ENCODE assay signal across 23 mouse cellular contexts in genomic region chr3:39714056-39714592, GRCm38 (mm10).
A peak's percentile ranks its signal among the peaks of the same experiment; 100 is the strongest.
DNase-seq lines count a peak whose midpoint lies in the region; ATAC-seq lines count a peak whose summit lies in the region.
"Had no signal": no experiment of that assay in that cellular context is flagged by ENCODE, and none has a peak within 500 bp of the region (broad histone marks: within the 10 kb centered on the region; RNA-seq: fewer than 3 reads in every experiment).

No protein-coding gene starts in this region.

- no peak overlapping the region for H3K9ac ChIP-seq in midbrain, embryonic 13.5 days (replicated peaks)
- H3K9ac ChIP-seq in embryonic facial prominence, embryonic 12.5 days: no peak overlapping the region
- H3K9ac ChIP-seq: liver, embryonic 15.5 days; lung, embryonic 15.5 days; neural tube, embryonic 12.5 days had no signal

- 56% methylated on average over 5 of the region's 5 CpGs for WGBS in midbrain, embryonic 10.5 days
- WGBS in midbrain, embryonic 13.5 days: 53% methylated on average over 5 of the region's 5 CpGs
- 22% methylated on average over 5 of the region's 5 CpGs for WGBS in embryonic facial prominence, embryonic 12.5 days

- no peaks in the 10 kb centered on the region for H3K36me3 ChIP-seq in midbrain, embryonic 10.5 days
- H3K36me3 ChIP-seq in midbrain, embryonic 13.5 days: no peaks in the 10 kb centered on the region
- no peaks in the 10 kb centered on the region for H3K36me3 ChIP-seq in embryonic facial prominence, embryonic 12.5 days
- H3K36me3 ChIP-seq: heart, embryonic 10.5 days; liver, embryonic 15.5 days; lung, embryonic 15.5 days; neural tube, embryonic 12.5 days had no signal

- H3K4me3 ChIP-seq in midbrain, embryonic 10.5 days: no peak overlapping the region
- H3K4me3 ChIP-seq in midbrain, embryonic 13.5 days (replicated peaks): no peak overlapping the region
- H3K4me3 ChIP-seq in embryonic facial prominence, embryonic 12.5 days: no peak overlapping the region
- H3K4me3 ChIP-seq: heart, embryonic 10.5 days; liver, embryonic 15.5 days; lung, embryonic 15.5 days; neural tube, embryonic 12.5 days had no signal

- no peaks in the 10 kb centered on the region for H3K27me3 ChIP-seq in midbrain, embryonic 10.5 days (ENCODE audit: low read depth, poor library complexity, severe bottlenecking)
- H3K27me3 ChIP-seq in midbrain, embryonic 13.5 days: no peaks in the 10 kb centered on the region
- no peaks in the 10 kb centered on the region for H3K27me3 ChIP-seq in embryonic facial prominence, embryonic 12.5 days
- H3K27me3 ChIP-seq: liver, embryonic 15.5 days; lung, embryonic 15.5 days; neural tube, embryonic 12.5 days had no signal

- peaks cover 29% of the 10 kb centered on the region for H3K4me1 ChIP-seq in midbrain, embryonic 10.5 days
- H3K4me1 ChIP-seq in midbrain, embryonic 13.5 days (replicated peaks): peaks cover 22% of the 10 kb centered on the region
- H3K4me1 ChIP-seq in embryonic facial prominence, embryonic 12.5 days: 0 out of 2 replicates have a peak, but pooled peaks cover 5% of the 10 kb centered on the region
- H3K4me1 ChIP-seq: heart, embryonic 10.5 days; liver, embryonic 15.5 days; lung, embryonic 15.5 days; neural tube, embryonic 12.5 days had no signal

- peak overlapping the region; percentile 74 for H3K27ac ChIP-seq in midbrain, embryonic 10.5 days (replicated peaks)
- H3K27ac ChIP-seq in midbrain, embryonic 13.5 days: no peak overlapping the region
- H3K27ac ChIP-seq in embryonic facial prominence, embryonic 12.5 days: no peak overlapping the region
- H3K27ac ChIP-seq: heart, embryonic 10.5 days; kidney, postnatal 0 days; liver, embryonic 15.5 days; lung, embryonic 15.5 days; neural tube, embryonic 12.5 days had no signal

- DNase-seq in midbrain, embryonic 10.5 days (ENCODE audit: low spot score): peak; percentile 17
- peak; percentile 50 for DNase-seq in embryo, embryonic 11 days
- DNase-seq in retina, postnatal 1 day: peak; percentile 14
- no peak for DNase-seq in right cerebral cortex, postnatal 10 days (ENCODE audit: low spot score in 2 of 2)
- no peak for DNase-seq in cerebellum, postnatal 25 days
- DNase-seq: adrenal gland, postnatal 14 days; cerebellum, adult 9-10 months; heart, postnatal 4 days; kidney, adult 2 months; layer of hippocampus, adult 9-11 months; liver; lung, postnatal 4 days; thymus, adult 18-20 months; thymus, postnatal 36 days had no signal

- H3K9me3 ChIP-seq in midbrain, embryonic 10.5 days (replicated peaks): no peaks in the 10 kb centered on the region
- H3K9me3 ChIP-seq in midbrain, embryonic 13.5 days: no peaks in the 10 kb centered on the region
- no peaks in the 10 kb centered on the region for H3K9me3 ChIP-seq in embryonic facial prominence, embryonic 12.5 days
- H3K9me3 ChIP-seq: heart, embryonic 10.5 days; liver, embryonic 15.5 days; lung, embryonic 15.5 days; neural tube, embryonic 12.5 days had no signal

- ATAC-seq in midbrain, embryonic 13.5 days: no peak
- 0 out of 2 replicates have a peak, but pooled peaks have one; percentile 52 for ATAC-seq in embryonic facial prominence, embryonic 12.5 days (ENCODE audit: insufficient number of reproducible peaks, insufficient read depth, low FRiP score, low TSS enrichment)
- ATAC-seq: activated CD4-positive, CD25-positive, alpha-beta regulatory T cell, adult 4 months; inflammation-experienced regulatory T-cells, adult 6 months had no signal

- no peak overlapping the region for H3K4me2 ChIP-seq in midbrain, embryonic 13.5 days (replicated peaks)
- 0 out of 2 replicates have a peak overlapping the region, but pooled peaks have one; percentile 11 for H3K4me2 ChIP-seq in embryonic facial prominence, embryonic 12.5 days (replicated peaks)
- H3K4me2 ChIP-seq: liver, embryonic 15.5 days; lung, embryonic 15.5 days; neural tube, embryonic 12.5 days had no signal

Comparison
In these comparisons a context has a peak if more than half of its experiments do, and no peak if none do; other contexts are left out.
1. DNase-seq: peak in midbrain, embryonic 10.5 days (single experiment), embryo, embryonic 11 days (single experiment) and retina, postnatal 1 day (single experiment); none in right cerebral cortex, postnatal 10 days (0 of 2) and cerebellum, postnatal 25 days (0 of 2).